Mouse (Mus musculus) adrenal gland, postnatal 36 days (tissue): Measurements from ENCODE around the gene Rsph4a. TPM values are rescaled to one million over a fixed set of nuclear protein-coding genes. Genes with fewer than 3 reads are reported as not detected.
"Not testable (repeated sequence)": the region's sequence is repeated elsewhere in the genome, so short reads cannot be mapped to it uniquely, and the experiment has no call there.

Experiments
- DNase-seq, 2 experiments: peaks; one replicate each; pipeline ENCODE4 v3.0.0; 2021; ENCODE audit warnings: mixed read lengths in 1 of 2
- long read RNA-seq, 2 experiments: library from polyadenylated mRNA; stranded (forward); transcript quantifications; one replicate each; pipeline ENCODE4 v2.0.0; 2021; ENCODE audit warnings: borderline sequencing depth in 2 of 2
- total RNA-seq, 2 experiments: library from RNA; stranded (reverse); gene quantifications; 2 replicates each; pipeline ENCODE4 v1.2.3; 2021

Rsph4a gene
- 1 to 10 TPM in 1 of 2 experiments, under 1 TPM in 1; 0.20 to 1.1 TPM for total RNA-seq
- long read RNA-seq, experiment 1: 0 reads
- long read RNA-seq, experiment 2: 0 reads

GRCm38 (mm10) chr10:33904530-33905481 lies at the start of gene Rsph4a:
TSS of gene Rsph4a (plus strand) at chr10:33905111.
- DNase-seq: peak; percentile 54 to 68

DNA sequence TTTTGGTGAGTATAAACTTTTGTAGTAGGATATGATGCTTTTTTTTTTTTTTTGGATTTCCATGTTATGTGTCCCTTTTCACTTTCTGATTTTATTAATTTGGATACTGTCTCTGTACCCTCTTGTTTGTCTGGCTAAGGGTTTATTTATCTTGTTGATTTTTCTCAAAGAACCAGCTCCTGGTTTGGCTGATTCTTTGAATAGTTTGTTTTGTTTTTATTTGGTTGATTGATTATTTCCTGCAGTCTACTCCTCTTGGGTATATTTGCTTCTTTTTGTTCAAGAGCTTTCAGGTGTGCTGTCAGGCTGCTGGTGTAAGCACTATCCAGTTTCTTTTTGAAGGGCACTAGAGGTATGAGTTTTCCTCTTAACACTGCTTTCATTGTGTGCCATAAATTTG lies 47.5 kb upstream of the Rsph4a start, which contains the start of gene Sult3a1:
Sult3a1 (plus strand) TSS at position 301 of the 400 bp plus-strand sequence.
- DNase-seq: no peak

DNA sequence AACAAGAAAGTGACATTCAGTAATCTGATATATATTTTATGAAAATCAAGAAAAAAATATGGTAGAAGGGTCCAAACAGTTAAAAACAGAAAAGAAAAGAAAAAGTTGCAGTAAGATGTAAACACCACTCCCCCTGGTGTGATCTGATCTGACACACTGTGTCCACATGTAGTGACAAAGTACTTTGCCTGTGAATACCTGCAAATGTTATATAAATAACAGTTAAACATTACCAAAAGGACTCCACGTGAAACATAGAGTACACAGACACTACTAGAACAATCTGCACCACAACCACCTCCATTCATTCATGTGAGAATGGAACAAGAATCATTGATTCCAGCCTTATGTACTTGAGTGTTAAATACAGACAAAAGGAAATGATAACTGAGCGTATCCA lies 38.9 kb upstream of the Rsph4a start:
- no peak for DNase-seq

DNA sequence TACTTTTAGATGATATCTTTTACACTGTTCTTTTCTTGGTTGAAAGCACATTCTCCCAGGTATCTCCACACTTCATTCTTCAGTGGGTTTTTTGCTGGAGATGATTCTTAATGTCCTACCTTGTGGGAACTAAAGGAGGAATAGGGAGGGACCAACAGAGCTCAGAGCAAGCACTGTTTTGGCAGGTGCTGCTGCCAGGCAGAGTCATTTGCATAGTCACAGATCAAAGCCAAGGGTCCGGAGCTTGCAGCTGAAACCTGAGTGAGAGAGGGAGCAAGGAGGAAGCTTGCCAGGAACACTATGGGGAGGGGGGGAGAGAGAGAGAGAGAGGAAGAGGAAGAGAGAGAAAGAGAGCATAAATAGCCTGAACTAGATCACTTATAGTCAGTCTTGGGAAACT lies 34.5 kb upstream of the Rsph4a start:
- no peak for DNase-seq

DNA sequence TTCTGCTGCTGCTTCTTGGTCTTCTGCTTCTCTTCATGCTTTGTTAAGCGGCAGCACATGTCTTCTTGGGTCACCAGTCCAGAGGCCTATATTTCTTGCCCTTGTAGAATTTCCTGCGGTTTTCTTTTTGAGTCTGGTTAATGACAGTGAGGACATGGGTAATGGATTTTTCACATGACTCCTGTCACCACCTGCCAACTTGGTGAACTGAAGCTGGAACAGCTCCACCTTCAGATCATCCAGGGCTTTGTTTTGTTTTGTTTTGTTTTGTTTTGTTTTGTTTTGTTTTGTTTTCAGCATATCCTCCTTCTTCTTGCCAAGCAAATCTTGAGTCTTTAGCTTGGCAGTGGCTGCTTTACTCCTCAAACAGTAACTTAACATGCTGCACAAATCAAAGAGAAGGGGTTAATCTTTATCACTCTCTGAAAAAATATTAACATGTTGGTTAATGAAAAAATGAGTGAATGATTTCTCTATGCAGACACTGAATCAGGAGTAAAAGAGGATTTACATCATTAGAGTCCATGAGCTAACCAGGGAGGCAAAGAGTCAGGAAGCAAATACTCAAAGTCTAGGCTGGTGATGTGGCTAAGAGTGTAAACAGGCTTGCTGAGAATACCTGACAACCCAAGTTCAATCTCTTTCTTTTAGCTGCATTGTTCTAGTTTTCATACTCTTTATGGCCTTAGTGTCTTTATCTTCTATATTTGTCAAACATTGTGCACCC lies 32.1 kb upstream of the Rsph4a start:
- no peak for DNase-seq

- not testable (repeated sequence) for DNase-seq
Measured at GRCm38 (mm10) chr10:33882411-33882810, 22.5 kb upstream of the Rsph4a start.

GRCm38 (mm10) chr10:33901520-33901919 lies 3.4 kb upstream of the Rsph4a start:
- DNase-seq: not testable (repeated sequence)

- peak; percentile 7 to 17 for DNase-seq
Measured at GRCm38 (mm10) chr10:33905489-33905888, 578 bp downstream of the Rsph4a start.

- no peak for DNase-seq
Measured at GRCm38 (mm10) chr10:33940702-33941101, 35.8 kb downstream of the Rsph4a start.

GRCm38 (mm10) chr10:33945390-33945789 lies 40.5 kb downstream of the Rsph4a start:
- no peak for DNase-seq

GRCm38 (mm10) chr10:33946336-33946735 lies 41.4 kb downstream of the Rsph4a start:
- DNase-seq: no peak

DNA sequence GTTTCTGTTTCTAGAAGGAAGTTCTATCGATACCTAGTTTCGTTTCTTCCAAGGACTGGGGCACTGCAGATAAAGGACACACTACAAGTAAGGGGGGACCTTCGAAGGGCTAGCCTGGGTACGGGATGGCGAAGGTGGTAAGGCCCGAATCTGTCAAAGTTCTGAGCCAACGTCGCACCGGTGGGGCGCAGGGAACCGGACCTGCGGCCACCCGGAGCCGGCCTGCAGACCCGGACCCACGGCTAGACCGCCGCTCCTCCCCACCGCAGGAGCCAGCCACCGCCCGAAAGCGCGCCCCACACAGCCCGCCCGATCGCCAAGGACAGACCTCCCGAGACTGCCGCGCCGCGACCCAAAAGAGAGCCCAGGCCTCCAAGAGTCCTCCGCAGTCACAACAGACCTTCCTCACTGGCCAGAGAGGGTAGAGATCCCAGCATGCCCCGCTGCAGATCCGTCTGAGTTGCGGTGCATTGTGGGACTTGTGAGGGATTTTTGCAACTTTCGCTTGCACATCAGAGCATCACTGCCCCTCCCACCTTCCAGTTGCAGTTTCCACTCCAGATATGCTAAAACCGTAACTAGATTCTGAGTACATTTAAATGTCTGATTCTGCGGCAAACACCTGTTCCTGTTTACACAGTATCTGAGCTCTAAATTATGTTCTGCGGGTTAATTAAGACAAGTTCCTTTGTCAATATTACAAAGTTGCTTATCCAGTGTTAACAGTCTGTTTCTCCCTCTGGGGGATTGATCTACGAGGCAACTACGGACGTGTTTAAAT lies 46.1 kb downstream of the Rsph4a start, which contains the start of gene Zup1:
Zup1 (minus strand) TSS at position 467 of the 781 bp plus-strand sequence.
- peak; percentile 87 to 90 for DNase-seq

- no peak for DNase-seq
Measured at GRCm38 (mm10) chr10:33952509-33952908, 47.6 kb downstream of the Rsph4a start.

Other genes starting within 250 kb of the Rsph4a start
- gene Sult3a2, start 118.4 kb upstream of the Rsph4a start, total RNA-seq: not detected
- gene Sult3a1, start 47.4 kb upstream of the Rsph4a start, total RNA-seq: not detected
- 10 to 100 TPM; 14.6 to 15.5 TPM for gene Zup1, start 46.2 kb downstream of the Rsph4a start, total RNA-seq
- gene Rwdd1, start 114.5 kb downstream of the Rsph4a start, total RNA-seq: 100 to 1,000 TPM in 1 of 2 experiments, 10 to 100 TPM in 1; 99.1 to 102 TPM
- gene Trappc3l, start 132.5 kb downstream of the Rsph4a start, total RNA-seq: not detected
- gene Calhm4, start 139.2 kb downstream of the Rsph4a start, total RNA-seq: not detected
- gene Calhm5, start 191.4 kb downstream of the Rsph4a start, total RNA-seq: under 1 TPM; 0.23 to 0.26 TPM
- gene Calhm6, start 222.9 kb downstream of the Rsph4a start, total RNA-seq: under 1 TPM; 0.66 to 0.76 TPM